Mouse (Mus musculus): Measurements from ENCODE around the gene Fundc2.

- TF ChIP-seq CTCF (IDR thresholded peaks at IDR 0.05; ENCODE audit: low read depth, low read length) (no peak), POLR2AphosphoS5 (IDR thresholded peaks at IDR 0.05; ENCODE audit: insufficient replicate concordance, low read depth, low read length) (no peak), TAL1 (conservative IDR thresholded peaks at IDR 0.05; ENCODE audit: low read depth, low read length) (no peak), GATA1 (IDR thresholded peaks at IDR 0.05; ENCODE audit: borderline replicate concordance, low read length) (no peak), GATA2 (IDR thresholded peaks at IDR 0.05; ENCODE audit: borderline replicate concordance, low read depth, low read length) (no peak)
These were observed 500 bp upstream of the Fundc2 start for GRCm38 (mm10) chrX:75381699-75382098.
